Mouse (Mus musculus) heart, postnatal 10 days (tissue): ENCODE results near the gene Ifit2. TPM values are rescaled to one million over a fixed set of nuclear protein-coding genes. Genes with fewer than 3 reads are reported as not detected.
A peak's percentile ranks its signal among the peaks of the same experiment; 100 is the strongest.

Experiments
- DNase-seq, 2 experiments: peaks; one replicate each; pipeline ENCODE4 v3.0.0; 2021
- intact Hi-C: fragments of 180-260 bp; cut with DNase I; formaldehyde crosslinking; loops from one replicate; pipeline ENCODE4 v1.15.1; 2025
- total RNA-seq, 2 experiments: library from RNA; stranded (reverse); gene quantifications; 2 replicates each; pipeline ENCODE4 v1.2.3; 2021

Gene Ifit2
- 1 to 10 TPM; 4.9 to 7.3 TPM for total RNA-seq

GRCm38 (mm10) chr19:34550534-34551223 lies at the start of gene Ifit2:
Gene Ifit2 (plus strand): TSS chr19:34550694.
- peak; percentile 83 to 85 for DNase-seq
- intact Hi-C loops = loop anchor here (1.0 to 5.0 kb wide), 3 partner anchors 47 to 216 kb away; no protein-coding TSS in a partner anchor

- intact Hi-C loops = loop anchor here (2.0 kb wide), 2 partner anchors 50 to 136 kb away; partner anchors contain the start of gene Ifit2
- peak; percentile 77 to 81 for DNase-seq
Observed at GRCm38 (mm10) chr19:34500763-34501162, 49.7 kb upstream of the Ifit2 start.

- DNase-seq = no peak
- intact Hi-C loops = no loop called here
Observed at GRCm38 (mm10) chr19:34505161-34505721, 45.3 kb upstream of the Ifit2 start.

GRCm38 (mm10) chr19:34510717-34511116 lies 39.8 kb upstream of the Ifit2 start:
- DNase-seq = peak in 1 of 2 experiments; percentile 20
- intact Hi-C loops = no loop called here

- DNase-seq = no peak
- intact Hi-C loops = no loop called here
Observed at GRCm38 (mm10) chr19:34511528-34511927, 39.0 kb upstream of the Ifit2 start.

- DNase-seq = peak in 1 of 2 experiments; percentile 15
- intact Hi-C loops = no loop called here
Observed at GRCm38 (mm10) chr19:34515681-34516080, 34.8 kb upstream of the Ifit2 start.

GRCm38 (mm10) chr19:34516346-34516745 lies 34.1 kb upstream of the Ifit2 start:
- intact Hi-C loops = no loop called here
- DNase-seq = no peak

GRCm38 (mm10) chr19:34517197-34517596 lies 33.3 kb upstream of the Ifit2 start:
- intact Hi-C loops = no loop called here
- DNase-seq = no peak

- DNase-seq = no peak
- intact Hi-C loops = no loop called here
Observed at GRCm38 (mm10) chr19:34517812-34518594, 32.5 kb upstream of the Ifit2 start.

- DNase-seq = no peak
- intact Hi-C loops = no loop called here
Observed at GRCm38 (mm10) chr19:34518786-34519185, 31.7 kb upstream of the Ifit2 start.

GRCm38 (mm10) chr19:34519646-34520045 lies 30.8 kb upstream of the Ifit2 start:
- intact Hi-C loops = no loop called here
- DNase-seq = no peak

- DNase-seq = no peak
Observed at GRCm38 (mm10) chr19:34520051-34520450, 30.4 kb upstream of the Ifit2 start.

GRCm38 (mm10) chr19:34521361-34521760 lies 29.1 kb upstream of the Ifit2 start:
- DNase-seq = no peak
- intact Hi-C loops = no loop called here

More at GRCm38 (mm10) chr19:34520051-34520450, 30.4 kb upstream of the Ifit2 start:
- intact Hi-C loops = no loop called here

GRCm38 (mm10) chr19:34521978-34522377 lies 28.5 kb upstream of the Ifit2 start:
- DNase-seq = no peak
- intact Hi-C loops = no loop called here

GRCm38 (mm10) chr19:34523106-34523725 lies 27.3 kb upstream of the Ifit2 start:
- intact Hi-C loops = no loop called here
- DNase-seq = no peak

- intact Hi-C loops = no loop called here
- no peak for DNase-seq
Observed at GRCm38 (mm10) chr19:34524646-34525045, 25.8 kb upstream of the Ifit2 start.

- DNase-seq = no peak
- intact Hi-C loops = no loop called here
Observed at GRCm38 (mm10) chr19:34526321-34526923, 24.1 kb upstream of the Ifit2 start.

GRCm38 (mm10) chr19:34526941-34527682 lies 23.4 kb upstream of the Ifit2 start, which contains the start of gene Lipa:
Gene Lipa (minus strand): TSS chr19:34527474.
- peak; percentile 98 for DNase-seq
- intact Hi-C loops = no loop called here

- DNase-seq = no peak
- intact Hi-C loops = no loop called here
Observed at GRCm38 (mm10) chr19:34532061-34532751, 18.3 kb upstream of the Ifit2 start.
